Mouse (Mus musculus): ENCODE measurements around the gene Pepd.

Pepd gene

GRCm38 (mm10) chr7:34911919-34912897 lies at the start of gene Pepd:
TSS of gene Pepd (plus strand) at chr7:34912379.
- CTCF ChIA-PET = interaction anchor here (0.5 to 0.7 kb wide), 2 partner anchors 26 to 258 kb away, joined by 3 to 10 read pairs; no protein-coding TSS in a partner anchor

DNA sequence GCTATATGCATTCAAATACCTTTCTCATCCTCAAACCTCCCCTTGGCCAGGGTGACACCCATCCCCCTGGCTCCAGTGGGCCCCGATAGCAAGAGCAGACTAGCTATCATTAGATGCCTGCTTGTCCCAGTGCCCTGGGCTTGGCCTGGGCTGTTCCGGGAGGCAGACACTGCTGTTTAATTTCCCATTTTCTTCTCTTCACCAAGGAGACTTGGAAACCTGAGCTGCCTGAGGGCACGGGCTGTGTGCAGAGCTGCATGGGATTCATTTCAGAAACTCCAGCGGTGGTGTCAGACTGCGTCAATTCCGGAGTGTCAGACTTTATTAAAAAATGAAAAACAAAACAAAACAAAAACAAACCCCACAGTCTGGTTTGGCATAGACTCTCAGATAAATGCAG lies 44.9 kb upstream of the Pepd start:
- CTCF ChIA-PET = no interaction called here

GRCm38 (mm10) chr7:34869693-34870092 lies 42.5 kb upstream of the Pepd start:
- CTCF ChIA-PET = no interaction called here

DNA sequence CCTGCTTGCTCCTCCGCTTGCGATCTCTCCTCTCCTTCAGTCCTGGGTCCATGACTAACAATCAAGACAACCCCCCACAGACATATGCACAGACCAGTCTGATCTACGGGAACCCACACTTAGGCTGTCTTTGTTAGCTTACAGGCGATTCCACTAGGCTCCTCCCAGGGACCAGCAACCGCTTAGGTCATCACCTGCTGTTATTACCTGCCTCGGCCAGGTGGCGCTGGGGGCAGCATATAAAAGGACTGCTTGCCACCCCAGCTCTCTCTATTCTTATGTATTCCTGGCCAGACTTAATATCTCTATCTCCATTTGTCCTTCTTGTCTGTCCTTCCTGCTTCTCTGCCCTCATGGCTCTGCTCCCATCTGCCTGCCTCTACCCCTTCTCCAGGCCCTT lies 35.4 kb upstream of the Pepd start:
- CTCF ChIA-PET = no interaction called here

DNA sequence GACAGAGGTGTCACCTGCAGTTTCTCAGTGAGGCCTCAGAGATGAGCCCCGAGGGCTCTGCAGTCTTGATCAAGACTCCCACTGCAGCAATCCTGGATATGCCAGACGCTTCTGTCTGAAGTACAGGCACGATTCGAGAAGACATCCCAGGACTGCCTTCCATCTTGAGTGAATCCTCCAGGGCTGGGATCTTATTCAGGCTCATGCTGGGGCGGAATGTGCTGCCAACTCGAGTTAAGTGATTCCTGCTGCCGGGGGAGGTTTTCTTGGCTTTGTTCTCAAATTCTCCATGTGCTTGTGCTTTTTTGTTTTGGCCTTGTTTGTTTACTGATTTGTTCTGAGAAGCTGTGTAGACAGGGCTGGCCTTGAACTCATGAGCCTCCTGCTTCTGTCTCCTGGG lies 34.4 kb upstream of the Pepd start:
- CTCF ChIA-PET = no interaction called here

GRCm38 (mm10) chr7:34888441-34888840 lies 23.7 kb upstream of the Pepd start:
- CTCF ChIA-PET = no interaction called here

DNA sequence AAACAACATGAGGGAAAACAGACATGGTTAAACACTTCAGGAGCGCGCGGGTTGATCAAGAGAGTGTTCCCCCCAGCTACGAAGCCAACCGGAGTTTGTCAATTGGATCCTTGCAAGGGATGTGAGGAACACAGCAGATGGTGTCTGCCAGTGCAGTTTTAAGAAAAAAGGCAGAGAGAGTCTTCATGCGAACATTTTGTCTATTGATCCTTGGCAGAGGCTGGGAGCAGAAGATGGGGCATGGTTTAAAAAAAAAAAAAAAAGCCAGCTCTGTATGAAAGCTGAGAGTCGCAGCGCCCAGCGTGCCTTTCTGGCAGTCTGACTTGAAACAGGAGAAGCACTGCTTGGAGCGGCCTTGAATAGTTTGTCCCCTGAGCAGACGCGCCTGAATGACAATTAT lies 23.3 kb upstream of the Pepd start:
- CTCF ChIA-PET = no interaction called here

DNA sequence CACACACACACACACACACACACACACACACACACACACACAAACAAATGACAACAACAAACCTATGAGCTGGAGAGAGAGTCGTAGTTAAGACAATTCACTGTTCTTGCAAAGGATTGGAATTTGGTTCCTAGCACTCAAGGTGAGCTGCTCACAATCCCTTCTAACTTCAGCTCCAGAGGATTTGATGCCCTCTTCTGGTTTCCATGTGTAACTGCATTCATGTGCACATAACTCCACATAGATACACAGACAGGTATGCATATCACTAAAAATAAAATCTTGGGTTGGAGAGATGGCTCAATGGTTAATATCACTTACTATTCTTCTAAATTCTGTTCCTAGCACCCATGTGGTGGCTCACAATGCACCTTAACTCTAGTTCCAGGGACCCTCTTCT lies 19.3 kb upstream of the Pepd start:
- CTCF ChIA-PET = no interaction called here

GRCm38 (mm10) chr7:34896461-34896860 lies 15.7 kb upstream of the Pepd start:
- CTCF ChIA-PET = no interaction called here

DNA sequence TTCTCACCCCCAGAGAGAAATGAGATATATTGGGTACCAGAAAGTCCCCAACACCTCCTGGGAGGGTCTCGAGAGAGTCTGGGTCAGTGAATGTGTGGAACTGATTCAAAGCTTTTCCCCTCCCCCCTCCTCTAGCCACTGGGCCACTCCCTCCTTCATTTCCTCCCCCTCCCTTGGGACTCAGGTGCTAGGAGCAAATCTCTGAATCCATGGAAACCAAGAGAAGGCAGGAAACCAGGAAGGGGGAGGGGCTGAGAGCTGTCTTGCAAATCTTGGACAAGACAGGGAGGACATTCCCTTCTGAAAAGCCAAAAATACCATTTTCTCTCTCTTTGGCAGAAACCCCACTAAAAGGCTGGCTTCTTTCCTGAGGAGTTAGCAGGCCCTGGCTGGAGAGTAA lies 15.1 kb upstream of the Pepd start:
- CTCF ChIA-PET = no interaction called here

GRCm38 (mm10) chr7:34910096-34911066 lies 1.8 kb upstream of the Pepd start:
- CTCF ChIA-PET = no interaction called here

- CTCF ChIA-PET = interaction anchor here (0.6 kb wide), 1 partner anchor 188 kb away, joined by 4 read pairs; no protein-coding TSS in a partner anchor
Measured at GRCm38 (mm10) chr7:34913956-34914355, 1.8 kb downstream of the Pepd start.

DNA sequence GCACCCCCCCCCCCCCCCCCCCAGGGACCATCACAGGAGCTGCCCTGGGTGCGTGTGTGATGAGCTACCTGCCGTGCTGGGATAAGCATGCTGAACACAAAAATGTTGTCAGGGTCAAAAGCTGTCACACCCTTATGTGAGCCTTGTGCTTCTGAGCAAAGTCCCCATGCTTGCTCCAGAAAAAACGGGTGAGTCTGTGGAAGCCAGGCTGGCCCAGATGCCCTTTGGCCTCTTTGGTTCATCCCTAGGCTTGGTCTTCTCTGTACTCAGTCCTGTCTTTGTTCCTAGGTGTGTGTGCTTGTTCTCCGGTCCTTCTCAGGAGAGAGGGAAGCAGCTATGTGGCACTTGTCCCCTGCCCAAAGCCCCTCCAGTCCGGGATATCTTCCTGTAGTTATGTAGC lies 3.4 kb downstream of the Pepd start:
- CTCF ChIA-PET = no interaction called here

DNA sequence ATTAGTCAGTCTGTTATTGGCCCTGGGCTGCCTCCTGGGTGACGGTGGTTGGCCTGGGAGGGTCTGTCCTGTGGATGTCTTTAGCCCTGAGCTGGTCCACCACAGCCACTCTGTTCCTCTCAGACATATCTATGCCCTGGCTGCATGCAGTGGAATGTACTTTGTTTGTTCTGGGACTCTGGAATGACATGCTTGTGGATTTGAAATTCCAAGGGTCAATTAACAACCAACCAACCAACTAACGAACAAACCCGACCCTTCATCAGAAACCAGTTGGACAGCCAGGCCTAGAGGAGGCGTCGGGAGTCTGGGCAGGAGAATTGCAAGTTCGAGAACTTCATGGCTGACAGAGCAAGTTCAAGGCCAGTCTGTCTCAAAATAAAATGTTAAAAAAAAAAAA lies 5.4 kb downstream of the Pepd start:
- CTCF ChIA-PET = no interaction called here

DNA sequence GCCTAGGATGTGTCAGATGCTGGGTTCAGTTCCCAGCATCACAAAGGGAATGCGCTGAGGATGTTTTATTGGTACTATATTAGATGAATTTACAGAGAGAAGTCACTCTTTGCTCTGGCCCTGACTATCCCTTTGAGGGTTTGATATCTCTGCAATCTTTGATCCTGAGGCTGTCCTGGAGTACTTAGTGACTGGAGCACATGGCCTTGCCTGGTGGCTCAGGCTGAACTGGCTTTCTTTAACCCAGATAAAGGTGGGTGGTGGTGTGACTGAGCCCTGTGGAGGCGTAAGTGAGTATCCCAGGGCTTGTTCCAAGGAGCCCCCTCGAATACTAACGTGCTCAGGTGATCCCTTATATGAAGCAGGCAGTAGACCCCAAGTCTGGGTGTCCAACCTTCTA lies 5.8 kb downstream of the Pepd start:
- CTCF ChIA-PET = no interaction called here

- CTCF ChIA-PET = no interaction called here
Measured at GRCm38 (mm10) chr7:34918416-34918815, 6.2 kb downstream of the Pepd start.

DNA sequence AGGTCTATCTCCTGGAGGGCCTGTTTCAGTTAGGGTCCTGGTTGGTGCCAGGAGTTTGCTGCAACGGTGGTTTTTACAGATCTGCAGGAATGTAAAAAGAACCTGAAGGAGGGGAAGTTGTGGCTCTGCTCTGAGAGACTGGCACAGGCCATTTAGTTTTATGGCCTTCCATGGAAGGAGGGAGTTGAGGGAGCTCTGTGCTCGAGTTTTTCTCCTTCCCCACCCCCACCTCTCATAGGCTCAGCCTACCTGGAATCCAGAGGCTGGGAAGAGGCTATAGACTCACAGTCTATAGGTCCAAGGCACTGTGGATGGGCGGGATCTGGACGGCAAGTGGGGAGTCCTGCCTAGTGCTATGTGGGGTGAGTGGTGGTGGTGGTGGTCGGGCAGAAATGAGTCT lies 6.9 kb downstream of the Pepd start:
- CTCF ChIA-PET = no interaction called here

DNA sequence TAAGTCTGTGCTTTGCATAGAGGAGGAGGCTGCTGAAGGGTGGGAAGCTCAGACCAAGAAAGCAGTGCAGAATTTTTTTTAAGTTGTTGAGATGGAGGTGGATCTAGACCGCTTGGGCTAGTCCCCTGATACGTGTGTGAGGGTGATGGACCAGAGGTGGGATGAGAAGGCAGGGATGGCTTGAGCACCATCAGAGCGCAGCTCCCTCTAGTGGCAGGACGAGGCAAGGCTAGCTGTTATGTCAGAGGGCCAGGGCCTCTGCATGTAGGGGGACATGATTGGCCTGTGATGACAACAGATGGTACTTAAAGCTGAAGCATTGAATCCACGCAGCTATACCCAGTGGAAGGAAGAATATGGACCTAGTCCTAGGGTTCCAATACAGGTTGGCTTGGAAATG lies 7.6 kb downstream of the Pepd start:
- CTCF ChIA-PET = no interaction called here

DNA sequence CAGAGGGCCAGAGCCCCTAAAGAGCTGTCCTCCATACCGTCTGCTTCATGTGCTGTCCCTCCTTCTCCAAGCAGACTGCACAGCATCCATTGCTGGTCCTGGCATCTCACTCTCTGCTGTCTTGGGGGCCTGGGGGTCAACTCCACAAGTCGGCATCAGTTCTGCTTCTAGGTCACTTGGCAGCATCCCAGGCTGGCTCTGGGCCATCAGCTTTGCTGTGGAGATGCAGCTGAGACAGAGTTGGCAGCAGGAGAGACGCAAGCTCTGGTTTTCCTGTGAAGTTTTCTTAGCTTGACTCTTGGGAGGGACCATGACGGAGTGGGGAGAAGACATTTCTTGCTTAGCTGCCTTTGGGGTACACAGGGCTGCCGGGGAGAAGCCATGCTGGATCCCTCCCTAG lies 13.0 kb downstream of the Pepd start:
- CTCF ChIA-PET = no interaction called here

DNA sequence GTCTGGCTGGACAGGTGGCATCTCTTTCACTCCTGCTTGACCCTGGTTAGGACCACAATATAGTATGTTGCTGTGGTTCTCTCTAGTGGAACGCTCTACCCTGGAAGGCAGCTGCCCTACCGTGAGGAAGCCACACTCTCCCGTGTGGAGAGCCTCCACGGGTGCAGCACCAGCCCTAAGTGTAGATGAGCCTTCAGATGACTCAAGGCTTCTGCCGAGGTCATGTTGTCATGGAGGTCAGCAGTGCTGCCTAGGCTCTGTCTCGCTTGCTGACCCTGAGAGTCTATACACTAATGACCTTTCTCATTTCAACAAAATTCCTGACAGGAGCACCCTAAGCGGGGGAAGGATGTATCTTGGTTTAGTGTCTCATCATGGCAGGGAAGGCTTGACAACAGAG lies 13.8 kb downstream of the Pepd start:
- CTCF ChIA-PET = no interaction called here

DNA sequence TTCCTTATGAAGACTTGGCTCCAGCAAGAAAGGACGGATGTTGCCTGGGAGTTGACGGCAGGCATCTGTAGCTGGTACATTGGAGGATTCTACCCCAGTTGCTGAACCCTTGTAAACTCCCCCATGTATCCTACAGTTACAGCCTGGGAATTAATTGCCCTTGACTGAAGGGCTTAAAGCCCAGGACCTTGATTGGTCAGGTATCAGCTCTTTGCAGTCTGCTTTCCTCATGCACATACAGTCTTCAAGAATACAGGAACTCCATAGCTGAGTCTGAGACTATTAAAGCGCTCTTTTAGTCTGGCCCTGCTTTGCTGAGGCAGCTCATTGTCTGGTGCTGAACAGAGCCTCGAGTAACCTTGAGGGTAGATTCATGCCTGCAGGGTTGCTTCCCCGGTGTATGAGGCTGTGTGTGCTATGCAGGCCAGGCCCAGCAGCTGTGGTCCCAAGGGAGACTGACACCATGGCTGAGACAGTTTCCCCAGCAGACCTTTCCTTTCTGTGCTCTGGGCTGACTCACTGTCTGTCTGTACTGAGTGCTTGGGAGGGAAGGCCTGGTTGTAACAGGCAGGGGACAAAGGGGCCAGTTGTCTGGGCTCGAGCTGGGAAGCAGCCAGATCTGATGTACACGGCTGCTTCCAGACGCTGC lies 17.6 kb downstream of the Pepd start:
- CTCF ChIA-PET = no interaction called here

GRCm38 (mm10) chr7:34930263-34930757 lies 18.1 kb downstream of the Pepd start:
- CTCF ChIA-PET = no interaction called here
